Comparison of ENCODE assay signal across 19 mouse cellular contexts in the genomic region with DNA sequence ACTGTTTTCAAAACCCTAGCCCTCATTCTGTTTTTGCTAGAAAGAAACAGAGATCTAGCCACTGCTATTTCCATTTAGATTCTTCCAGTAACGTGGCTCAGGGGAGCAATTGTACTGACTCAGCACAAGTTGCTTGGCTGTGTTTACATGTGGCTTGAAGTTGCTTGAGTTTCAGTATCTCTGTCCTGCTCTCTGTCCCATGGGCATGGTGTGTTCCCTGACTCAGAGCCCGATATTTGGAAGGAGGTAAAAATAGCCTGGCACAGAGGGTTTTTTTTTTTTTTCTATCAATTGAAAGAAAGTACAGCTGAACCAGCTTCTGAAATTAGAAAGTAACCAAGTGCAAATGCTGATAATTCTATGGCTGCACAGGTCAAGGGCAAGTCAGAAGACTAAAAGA.
DNase-seq lines count a peak whose midpoint lies in the region; ATAC-seq and TF ChIP-seq lines count a peak whose summit lies in the region.
"Had no signal": no experiment of that assay in that cellular context is flagged by ENCODE, and none has a peak within 500 bp of the region (broad histone marks: within the 10 kb centered on the region; RNA-seq: fewer than 3 reads in every experiment).

No protein-coding gene starts in this region.

- H3K4me3 ChIP-seq in midbrain, postnatal 0 days (ENCODE audit: low read depth, low read length): no peak overlapping the region
- H3K4me3 ChIP-seq in midbrain, embryonic 15.5 days: no peak overlapping the region
- H3K4me3 ChIP-seq: erythroblast, embryonic 14.5 days; hindbrain, embryonic 12.5 days; neural tube, embryonic 13.5 days had no signal

- TF ChIP-seq CTCF in midbrain, postnatal 0 days (IDR thresholded peaks at IDR 0.05): no peak

- H3K27ac ChIP-seq in midbrain, postnatal 0 days (ENCODE audit: low read depth, low read length): no peak overlapping the region
- no peak overlapping the region for H3K27ac ChIP-seq in midbrain, embryonic 15.5 days
- H3K27ac ChIP-seq: hindbrain, embryonic 12.5 days; neural tube, embryonic 13.5 days had no signal

- no peaks in the 10 kb centered on the region for H3K4me1 ChIP-seq in midbrain, postnatal 0 days (ENCODE audit: insufficient read depth, low read length)
- H3K4me1 ChIP-seq in midbrain, embryonic 15.5 days: no peaks in the 10 kb centered on the region
- H3K4me1 ChIP-seq: hindbrain, embryonic 12.5 days; neural tube, embryonic 13.5 days had no signal

- no peaks in the 10 kb centered on the region for H3K27me3 ChIP-seq in midbrain, postnatal 0 days (ENCODE audit: insufficient read depth, low read length)
- H3K27me3 ChIP-seq in midbrain, embryonic 15.5 days (replicated peaks): no peaks in the 10 kb centered on the region
- H3K27me3 ChIP-seq: hindbrain, embryonic 12.5 days; neural tube, embryonic 13.5 days; Patski had no signal

- no peak overlapping the region for H3K9ac ChIP-seq in midbrain, postnatal 0 days (replicated peaks; ENCODE audit: low read length, poor library complexity, severe bottlenecking)
- no peak overlapping the region for H3K9ac ChIP-seq in midbrain, embryonic 15.5 days
- H3K9ac ChIP-seq: hindbrain, embryonic 12.5 days; liver, postnatal 0 days; neural tube, embryonic 13.5 days had no signal

- no peaks in the 10 kb centered on the region for H3K9me3 ChIP-seq in midbrain, postnatal 0 days (ENCODE audit: low read length)
- no peaks in the 10 kb centered on the region for H3K9me3 ChIP-seq in midbrain, embryonic 15.5 days
- H3K9me3 ChIP-seq: hindbrain, embryonic 12.5 days; neural tube, embryonic 13.5 days had no signal

- 61% methylated on average over 2 of the region's 2 CpGs for WGBS in midbrain, postnatal 0 days
- 59% methylated on average over 2 of the region's 2 CpGs for WGBS in midbrain, embryonic 15.5 days

- H3K36me3 ChIP-seq in midbrain, postnatal 0 days (ENCODE audit: insufficient read depth, low read length): no peaks in the 10 kb centered on the region
- H3K36me3 ChIP-seq in midbrain, embryonic 15.5 days (replicated peaks): no peaks in the 10 kb centered on the region
- H3K36me3 ChIP-seq: hindbrain, embryonic 12.5 days; neural tube, embryonic 13.5 days had no signal

- no peak for ATAC-seq in midbrain, postnatal 0 days (ENCODE audit: low FRiP score)
- ATAC-seq in midbrain, embryonic 15.5 days (replicated peaks): no peak
- ATAC-seq: activated CD4-positive, CD25-positive, alpha-beta regulatory T cell, adult 4 months; forebrain, embryonic 14.5 days; liver, postnatal 0 days; Patski had no signal

- intact Hi-C loops in heart, postnatal 10 days (cut with DNase I): no loop called here

- peak; percentile 9 for DNase-seq in gastrocnemius, adult 18-20 months (ENCODE audit: low spot score)
- DNase-seq in gastrocnemius, adult 8-10 months (ENCODE audit: low spot score in 2 of 2): no peak
- DNase-seq in midbrain, postnatal 0 days (ENCODE audit: low spot score): peak; percentile 11
- DNase-seq in gastrocnemius, postnatal 25 days: peak; percentile 22
- peak; percentile 27 to 50 for DNase-seq in heart, postnatal 10 days
- DNase-seq in right cerebral cortex, adult 18-20 months: no peak
- DNase-seq in thymus, postnatal 4 days: no peak
- DNase-seq: cerebellum, postnatal 10 days; kidney, adult 9 months; kidney, postnatal 4 days; liver; liver, postnatal 0 days had no signal

- no peak overlapping the region for H3K4me2 ChIP-seq in midbrain, postnatal 0 days (ENCODE audit: low read depth, low read length, poor library complexity, severe bottlenecking)
- H3K4me2 ChIP-seq in midbrain, embryonic 15.5 days: no peak overlapping the region
- H3K4me2 ChIP-seq: hindbrain, embryonic 12.5 days; neural tube, embryonic 13.5 days had no signal

Comparison
In these comparisons a context has a peak if more than half of its experiments do, and no peak if none do; other contexts are left out.
1. DNase-seq: peak in gastrocnemius, adult 18-20 months (single experiment), midbrain, postnatal 0 days (single experiment), gastrocnemius, postnatal 25 days (single experiment) and heart, postnatal 10 days (2 of 2); none in gastrocnemius, adult 8-10 months (0 of 2), right cerebral cortex, adult 18-20 months (single experiment) and thymus, postnatal 4 days (single experiment).